Mouse (Mus musculus) common myeloid progenitor, adult 5-6 weeks (primary cell): ENCODE results near the gene Evpl. TPM values are rescaled to one million over a fixed set of nuclear protein-coding genes. Genes with fewer than 3 reads are reported as not detected.
A peak's percentile ranks its signal among the peaks of the same experiment; 100 is the strongest.

Experiments used
- ATAC-seq: replicated peaks from 2 replicates; pipeline ENCODE4 v1.8.0; 2016; ENCODE audit warnings: low read depth, mild to moderate bottlenecking, moderate TSS enrichment, inconsistent platforms; ENCODE audit not compliant: poor library complexity, severe bottlenecking
- total RNA-seq: library from RNA; stranded (forward); fragments of 200-1000, 187-1606 nt; gene quantifications from 2 replicates; pipeline ENCODE4 v1.2.3, GENCODE M21; 2017

Gene Evpl
- total RNA-seq, 1 experiment from 2014 or later: 2.6 TPM

DNA sequence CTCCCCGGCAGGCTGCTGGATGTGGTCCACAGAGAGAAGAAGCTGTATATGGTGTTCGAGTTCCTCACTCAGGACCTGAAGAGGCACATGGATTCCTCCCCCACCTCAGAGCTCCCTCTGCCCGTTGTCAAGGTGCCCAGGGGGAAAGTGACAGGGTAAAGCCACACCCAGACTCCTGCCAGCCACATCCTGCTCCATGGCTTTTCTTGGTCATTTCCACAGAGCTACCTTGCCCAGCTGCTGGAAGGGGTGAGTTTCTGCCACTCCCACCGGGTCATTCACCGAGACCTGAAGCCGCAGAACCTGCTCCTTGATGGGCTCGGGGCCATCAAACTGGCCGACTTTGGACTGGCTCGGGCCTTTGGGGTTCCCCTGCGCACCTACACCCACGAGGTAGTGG lies 21.3 kb downstream of the Evpl start:
- ATAC-seq: no peak

GRCm38 (mm10) chr11:116215991-116216390 lies 21.9 kb downstream of the Evpl start:
- ATAC-seq: no peak

DNA sequence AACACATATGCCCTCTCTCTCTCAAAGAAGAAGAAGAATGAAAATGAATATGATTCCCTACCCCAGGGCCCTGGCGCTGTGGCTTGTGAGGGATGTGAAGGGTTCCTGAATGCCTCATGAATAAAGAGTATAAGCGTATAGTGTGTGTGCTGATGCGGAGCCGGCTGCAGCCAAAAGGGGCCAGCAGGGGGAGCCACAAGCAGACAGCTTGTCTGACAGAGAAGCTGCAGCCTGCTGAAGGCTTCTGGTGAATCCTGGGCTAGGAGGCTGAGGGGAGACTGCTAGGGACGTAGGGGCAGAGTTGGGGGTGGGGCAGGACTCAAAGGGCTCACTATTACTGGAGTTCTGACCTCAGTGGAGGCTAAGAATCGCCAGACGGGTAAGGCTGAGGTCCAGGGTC lies 22.7 kb downstream of the Evpl start:
- no peak for ATAC-seq

DNA sequence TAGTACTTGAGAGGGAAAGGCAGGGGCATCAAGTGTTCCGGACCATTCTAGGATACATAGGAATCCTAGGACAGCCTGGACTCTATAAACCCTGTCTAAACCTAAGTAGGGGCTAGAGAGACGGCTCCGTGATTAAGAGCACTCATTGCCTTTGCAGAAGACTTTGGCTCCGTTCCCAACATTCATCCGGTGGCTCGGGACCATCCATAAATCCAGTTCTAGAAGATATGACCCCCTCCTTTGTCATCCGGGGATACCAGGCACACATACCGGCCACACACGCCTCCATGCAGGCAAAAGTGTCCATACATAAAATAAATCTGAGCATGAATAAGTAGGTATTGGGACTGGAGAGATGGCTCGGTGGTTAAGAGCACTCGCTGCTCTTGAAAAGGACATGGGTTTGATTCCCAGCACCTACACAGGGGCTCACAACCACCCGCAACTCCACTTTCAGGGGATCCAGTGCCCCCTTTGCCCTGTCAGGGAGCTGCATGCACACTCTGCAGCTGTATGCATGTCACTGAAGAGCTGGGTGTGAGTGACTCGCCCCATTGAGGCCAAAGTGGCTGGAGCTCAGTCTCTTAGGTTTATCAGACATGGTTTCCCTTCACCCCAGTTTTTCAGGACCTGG lies 23.9 kb downstream of the Evpl start:
- no peak for ATAC-seq

GRCm38 (mm10) chr11:116212847-116213246 lies 25.0 kb downstream of the Evpl start:
- no peak for ATAC-seq

GRCm38 (mm10) chr11:116210696-116211095 lies 27.2 kb downstream of the Evpl start:
- ATAC-seq: no peak

GRCm38 (mm10) chr11:116209257-116209656 lies 28.6 kb downstream of the Evpl start:
- ATAC-seq: no peak

DNA sequence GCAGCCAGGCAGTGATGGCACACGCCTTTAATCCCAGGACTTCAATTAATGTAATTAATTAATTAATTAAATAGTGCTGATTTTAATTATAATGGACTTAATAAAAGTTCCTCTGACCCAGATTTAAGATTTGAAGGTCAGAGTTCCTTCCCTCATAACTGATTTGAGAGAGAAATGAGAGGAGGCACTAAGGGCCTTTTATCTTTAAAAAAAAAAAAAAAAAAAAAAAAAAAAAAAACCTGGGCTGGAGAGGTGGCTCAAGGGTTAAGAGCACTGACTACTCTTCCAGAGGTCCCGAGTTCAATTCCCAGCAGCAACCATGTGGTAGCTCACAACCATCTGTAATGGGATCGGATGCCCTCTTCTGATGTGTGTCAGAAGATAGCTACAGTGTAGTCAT lies 29.2 kb downstream of the Evpl start:
- ATAC-seq: no peak

DNA sequence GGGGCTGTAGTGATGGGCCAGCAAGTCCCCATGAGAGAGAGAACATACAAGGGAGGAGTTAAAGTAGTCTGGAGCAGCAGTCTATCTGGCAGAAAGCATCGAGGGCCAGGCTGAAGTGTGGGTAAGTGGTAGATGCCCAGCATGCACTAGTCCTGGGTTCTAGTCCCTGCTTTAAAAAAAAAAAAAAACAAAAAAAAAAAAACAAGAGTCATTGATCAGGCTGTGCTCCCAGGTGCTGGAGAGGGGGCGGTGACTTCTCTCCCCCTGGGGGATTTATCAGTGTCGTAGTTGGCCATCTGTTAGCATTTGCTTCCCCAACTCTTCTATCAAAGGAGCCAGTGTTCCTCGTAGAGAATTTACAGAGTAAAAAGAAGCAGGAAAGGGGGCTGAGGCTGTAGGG lies 31.2 kb downstream of the Evpl start:
- ATAC-seq: no peak

DNA sequence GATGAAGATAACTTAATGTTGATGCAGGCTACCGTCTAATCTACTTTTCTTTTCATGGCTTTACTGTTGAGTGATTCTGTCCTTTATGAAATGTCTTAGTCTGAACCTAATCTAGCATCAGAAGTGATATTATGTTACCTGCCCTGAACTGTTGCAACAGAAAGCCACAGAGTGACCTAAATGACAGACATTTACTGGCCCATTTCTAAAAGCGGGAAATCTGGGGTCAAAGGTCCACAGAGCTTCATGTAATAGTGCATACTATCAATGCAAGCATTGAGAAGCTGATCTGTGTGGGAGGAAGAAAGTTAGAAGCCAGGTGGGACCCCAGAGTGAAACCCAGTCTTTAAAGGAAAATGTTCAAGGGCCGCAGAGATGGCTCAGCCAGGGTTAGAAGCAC lies 34.7 kb downstream of the Evpl start:
- ATAC-seq: no peak

- ATAC-seq: no peak
Observed at GRCm38 (mm10) chr11:116201151-116201550, 36.7 kb downstream of the Evpl start.

DNA sequence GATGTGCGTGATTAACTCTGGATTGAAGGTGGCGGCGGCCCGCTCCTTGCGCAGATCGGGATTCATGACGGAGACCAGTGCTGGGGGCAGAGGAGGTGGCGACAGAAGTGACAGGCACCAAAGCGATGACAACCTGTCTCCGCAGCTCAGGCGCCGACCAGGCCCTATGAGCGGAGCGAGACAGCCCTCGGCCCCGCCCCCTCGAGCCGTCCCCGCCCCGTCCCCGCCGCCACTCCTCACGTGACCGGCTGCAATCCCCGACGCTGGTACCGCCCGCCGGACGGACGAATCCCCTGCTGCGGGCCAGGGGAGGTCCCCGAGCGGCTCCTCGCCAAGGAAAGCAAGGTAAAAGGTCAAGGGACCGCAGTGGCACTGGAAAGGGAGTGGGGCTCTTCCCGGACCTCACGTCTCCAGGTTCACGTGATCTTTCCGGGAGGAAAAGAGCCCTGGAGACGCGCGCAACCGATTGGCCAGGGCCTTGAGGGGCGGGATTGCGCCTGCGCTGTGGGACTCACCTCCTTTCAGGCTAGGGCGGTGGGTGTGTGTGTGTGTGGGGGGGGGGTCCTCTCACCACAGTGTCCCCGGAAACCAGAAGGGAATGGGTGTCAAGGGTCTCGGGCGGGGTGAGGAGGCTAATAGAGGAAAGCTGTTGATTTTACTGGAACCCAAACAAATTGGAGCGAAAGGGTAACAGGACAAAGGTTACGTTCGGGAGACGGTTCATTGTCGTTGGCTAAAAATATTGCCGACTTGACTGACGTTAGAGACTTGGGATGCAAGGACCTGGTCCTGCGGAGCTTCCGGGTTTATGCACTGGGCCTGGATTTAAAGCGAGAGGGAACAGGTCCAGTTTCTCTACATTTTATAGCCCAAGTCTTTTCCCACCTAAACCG lies 39.0 kb downstream of the Evpl start, which contains the start of the genes Ten1 and Acox1:
Gene Ten1 (plus strand): TSS at position 217 of the 893 bp plus-strand sequence.
Gene Acox1 (minus strand): TSS at position 407 of the 893 bp plus-strand sequence.
- peak; percentile 86 for ATAC-seq

- ATAC-seq: no peak
Observed at GRCm38 (mm10) chr11:116198132-116198531, 39.7 kb downstream of the Evpl start.

DNA sequence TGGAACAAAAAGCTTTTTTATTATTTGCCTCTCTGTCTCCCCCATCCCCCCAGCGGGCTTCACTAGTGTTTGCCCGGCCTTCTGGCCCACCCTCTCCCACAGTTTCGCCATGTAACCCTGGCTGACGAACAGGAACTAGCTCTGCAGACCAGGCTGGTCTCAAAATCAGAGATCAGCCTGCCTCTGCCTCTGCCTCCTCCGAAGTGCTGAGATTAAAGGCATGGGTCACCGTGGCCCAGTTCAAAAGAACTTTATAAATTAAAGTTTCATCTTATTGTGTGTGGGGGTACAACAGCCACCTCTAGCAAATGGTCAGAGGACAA lies 40.3 kb downstream of the Evpl start:
- ATAC-seq: no peak

DNA sequence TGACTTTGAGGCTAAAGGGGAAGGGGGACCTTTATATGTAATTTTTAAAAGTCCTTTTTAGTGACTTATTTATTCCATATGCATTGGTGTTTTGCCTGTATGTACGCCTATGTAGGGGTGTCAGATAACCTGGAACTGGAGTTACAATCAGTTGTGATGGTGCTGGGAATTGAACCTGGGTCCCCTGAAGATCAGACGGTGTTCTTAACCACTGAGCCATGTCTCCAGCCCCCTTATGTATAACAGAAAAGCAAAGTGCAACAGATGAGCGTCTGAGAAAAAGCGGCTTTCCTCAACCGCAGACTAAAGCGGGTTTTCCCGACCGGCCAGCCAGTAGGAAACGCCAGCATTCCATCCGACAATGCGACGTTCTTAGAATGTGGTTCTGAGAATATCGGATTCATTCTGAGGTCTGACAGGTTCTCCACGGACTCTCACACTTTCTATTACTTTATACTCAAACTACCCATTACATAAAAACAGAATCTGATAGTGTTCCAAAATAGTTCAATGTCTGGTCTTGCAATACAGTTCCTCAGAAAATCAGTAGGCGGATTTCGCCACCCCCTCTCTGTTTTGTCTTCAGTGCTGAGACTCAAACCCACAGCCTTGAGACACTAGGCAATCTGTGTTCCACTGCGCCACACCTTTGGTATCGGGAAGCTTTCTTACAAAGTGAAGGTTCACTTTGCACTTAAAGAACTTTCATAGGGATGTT lies 40.9 kb downstream of the Evpl start:
- ATAC-seq: no peak

DNA sequence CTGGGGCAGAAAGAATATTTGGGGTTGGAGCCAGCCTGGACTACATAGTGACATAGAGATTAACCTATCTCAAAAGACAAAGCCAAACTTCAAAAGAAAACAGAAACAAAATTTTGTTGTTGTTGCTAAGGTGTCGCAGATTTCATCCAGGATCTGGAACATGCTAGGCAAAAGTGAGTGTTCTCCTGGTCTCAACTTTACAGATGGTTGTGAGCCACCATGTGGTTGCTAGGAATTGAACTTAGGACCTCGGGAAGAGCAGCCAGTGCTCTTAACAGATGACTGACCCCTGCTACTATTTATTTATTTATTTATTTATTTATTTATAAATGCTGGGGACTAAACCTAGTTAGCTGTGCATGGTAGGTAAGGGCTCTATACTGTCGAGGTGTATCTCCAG lies 41.5 kb downstream of the Evpl start:
- no peak for ATAC-seq

- ATAC-seq: 0 out of 2 replicates have a peak, but pooled peaks have one; percentile 9
Observed at GRCm38 (mm10) chr11:116195252-116195651, 42.6 kb downstream of the Evpl start.

- ATAC-seq: 0 out of 2 replicates have a peak, but pooled peaks have one; percentile 13
Observed at GRCm38 (mm10) chr11:116194619-116195018, 43.3 kb downstream of the Evpl start.

DNA sequence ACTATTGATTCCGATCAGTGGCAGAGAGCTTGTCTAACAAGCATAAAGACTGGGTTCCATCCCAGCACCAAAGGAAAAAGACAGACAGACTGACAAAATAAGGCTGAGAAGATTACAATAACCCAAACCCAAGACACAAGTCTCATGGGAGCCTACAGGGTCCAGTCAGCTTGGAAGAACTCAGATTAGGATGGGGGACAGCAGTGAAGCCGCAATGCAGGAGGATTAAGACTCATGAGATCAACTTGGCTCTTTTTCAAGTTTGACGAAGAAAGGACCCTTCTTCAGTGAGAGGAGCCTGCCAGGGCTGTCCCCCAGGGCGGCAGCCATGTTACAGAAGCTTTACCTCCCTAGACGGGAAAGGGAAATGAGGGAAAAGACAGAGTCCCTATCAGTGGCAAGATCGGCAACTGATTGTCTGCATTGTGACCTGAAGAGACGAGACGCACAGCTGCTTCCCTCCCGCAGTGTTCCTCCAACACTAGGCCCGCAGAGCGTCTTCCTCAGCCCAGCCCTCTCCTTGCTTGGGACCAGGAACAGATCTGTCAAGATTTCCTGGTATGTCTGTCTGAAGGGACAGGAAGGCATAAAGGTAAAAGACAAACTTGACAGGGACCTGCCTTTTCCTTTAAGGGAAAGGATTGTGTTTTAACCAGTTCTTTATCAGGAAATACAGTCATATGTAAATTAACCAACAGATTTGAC lies 50.5 kb downstream of the Evpl start:
- no peak for ATAC-seq

DNA sequence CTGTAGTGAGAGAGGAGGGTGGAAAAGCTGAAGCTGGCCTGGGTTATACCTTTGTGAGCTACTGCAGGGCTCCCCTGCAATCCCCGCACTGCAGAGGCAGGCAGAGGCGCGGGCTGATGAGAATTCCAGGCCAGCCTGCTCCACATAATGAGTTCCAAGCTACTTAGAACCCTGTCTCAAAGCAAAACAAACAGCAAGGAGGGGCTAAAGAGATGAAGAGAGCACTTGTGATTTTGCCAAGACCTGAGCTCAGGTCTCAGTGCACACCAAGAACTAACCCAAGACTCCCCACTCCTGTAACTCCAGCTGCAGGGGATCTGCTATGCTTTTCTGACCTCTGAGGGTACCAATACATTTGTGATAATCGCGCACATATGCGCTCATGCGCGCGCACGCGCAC lies 51.5 kb downstream of the Evpl start:
- no peak for ATAC-seq
